Mouse (Mus musculus) subcutaneous adipose tissue, adult 2 months (tissue): Measurements from ENCODE around the gene Ipmk. TPM values are rescaled to one million over a fixed set of nuclear protein-coding genes. Genes with fewer than 3 reads are reported as not detected.

Source experiments
- polyA plus RNA-seq: library from polyadenylated mRNA; depleted of rRNA; stranded (reverse); fragments of >200 nt; gene quantifications from 2 replicates; pipeline ENCODE4 v1.2.3, GENCODE M21; 2012; ENCODE audit warnings: low replicate concordance; rRNA removed

Ipmk gene
- polyA plus RNA-seq = 4.7 and 7.1 TPM in 2 replicates

DNA sequence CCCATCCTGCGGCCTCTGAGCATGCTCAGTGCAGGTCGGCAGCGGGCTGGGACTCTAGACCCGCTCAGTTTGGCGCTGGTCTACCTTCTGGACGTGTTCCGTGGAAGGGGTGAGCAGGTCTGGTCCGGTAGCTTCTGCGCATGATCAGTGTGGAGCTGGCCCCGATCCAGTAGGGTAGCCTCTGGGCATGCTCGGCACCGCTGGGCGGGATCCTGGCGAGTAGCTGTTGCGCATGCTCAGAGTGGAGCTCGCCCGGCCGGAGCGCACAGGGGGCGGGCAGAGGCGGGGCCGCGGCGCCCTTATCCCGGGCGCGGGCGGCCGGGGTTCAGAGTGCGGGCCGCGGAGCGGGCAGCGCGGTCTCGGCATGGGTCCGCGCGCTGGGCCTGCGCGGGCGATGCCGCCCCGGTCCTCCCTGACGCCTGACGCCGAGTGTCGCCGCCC lies at the start of gene Ipmk:
Gene Ipmk (plus strand): TSS at position 255 of the 441 bp plus-strand sequence.

DNA sequence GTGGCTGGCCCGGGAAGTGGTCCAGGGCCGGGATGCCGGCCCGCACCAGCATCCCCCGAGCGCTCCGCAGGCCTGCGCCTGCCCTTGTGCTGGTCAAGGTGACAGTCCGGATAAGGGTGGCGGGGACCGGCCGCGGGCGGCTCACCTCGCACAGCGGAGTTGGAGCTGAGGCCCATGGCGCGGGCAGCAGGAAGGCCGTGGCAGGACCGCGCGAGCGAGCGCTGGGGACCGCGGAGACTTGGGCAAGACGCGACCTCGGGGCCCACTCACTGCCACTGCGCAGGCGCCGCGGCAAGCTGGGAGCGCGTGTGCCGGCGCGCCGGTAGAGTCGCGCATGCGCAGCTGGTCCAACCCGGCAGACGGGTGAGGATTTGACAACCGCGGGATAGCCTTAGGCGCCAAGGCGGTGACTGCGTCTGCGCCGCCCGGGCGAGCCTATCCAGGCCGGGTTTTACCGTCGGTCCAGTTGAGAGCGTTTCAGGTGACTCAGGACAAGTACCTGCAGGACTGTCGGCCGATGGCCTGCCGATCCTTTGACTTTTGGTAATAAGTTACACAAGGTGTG lies 2.9 kb upstream of the Ipmk start, which contains the start of gene Cisd1:
Gene Cisd1 (minus strand): TSS at position 376 of the 565 bp plus-strand sequence.

Other genes with a start within 250 kb of the Ipmk start
- 14.1 and 40.8 TPM in 2 replicates for gene Bicc1, start 188.1 kb upstream of the Ipmk start, polyA plus RNA-seq
- 4.7 and 8.8 TPM in 2 replicates for gene Tfam, start 109.5 kb upstream of the Ipmk start, polyA plus RNA-seq
- gene Ube2d1, start 62.5 kb upstream of the Ipmk start, polyA plus RNA-seq = 29.5 and 47.8 TPM in 2 replicates
- 56.1 and 106 TPM in 2 replicates for gene Cisd1, start 2.8 kb upstream of the Ipmk start, polyA plus RNA-seq